In genomic region chr2:29889991-29890833, GRCm38 (mm10) we compare ENCODE assay signal across 8 mouse cellular contexts. TPM values are rescaled to one million over a fixed set of nuclear protein-coding genes. Genes with fewer than 3 reads are reported as not detected.
A peak's percentile ranks its signal among the peaks of the same experiment; 100 is the strongest.
DNase-seq lines count a peak whose midpoint lies in the region; ATAC-seq lines count a peak whose summit lies in the region.

No protein-coding gene starts in this region.

- peak overlapping the region; percentile 91 for H3K27ac ChIP-seq in intestine, embryonic 15.5 days

- peak; percentile 94 for ATAC-seq in intestine, embryonic 15.5 days
- ATAC-seq in megakaryocyte-erythroid progenitor cell, adult 5-6 weeks (replicated peaks; ENCODE audit: low FRiP score, low TSS enrichment, poor library complexity, severe bottlenecking), result peak; percentile 84

- under 1% methylated on average over 58 of the region's 61 CpGs for WGBS in intestine, embryonic 15.5 days

- H3K4me2 ChIP-seq in intestine, embryonic 15.5 days (replicated peaks), result peak overlapping the region; percentile 93

- DNase-seq in adrenal gland, adult 2 months, result peak; percentile 93
- peak; percentile 91 for DNase-seq in embryo, embryonic 11 days
- DNase-seq in gastrocnemius, postnatal 25 days, result peak; percentile 84
- peak; percentile 83 to 92 for DNase-seq in left cerebral cortex, postnatal 14 days (ENCODE audit: low spot score in 2 of 2)
- peak; percentile 87 for DNase-seq in right cerebral cortex, postnatal 25 days
- DNase-seq in urinary bladder, postnatal 36 days (ENCODE audit: low spot score in 2 of 2), result peak; percentile 71 to 85

- H3K27me3 ChIP-seq in intestine, embryonic 15.5 days (replicated peaks), result no peaks in the 10 kb centered on the region

- H3K4me1 ChIP-seq in intestine, embryonic 15.5 days (replicated peaks), result peaks cover 12% of the 10 kb centered on the region

- peak overlapping the region; percentile 90 for H3K9ac ChIP-seq in intestine, embryonic 15.5 days

- peaks cover 23% of the 10 kb centered on the region for H3K36me3 ChIP-seq in intestine, embryonic 15.5 days

- H3K9me3 ChIP-seq in intestine, embryonic 15.5 days, result no peaks in the 10 kb centered on the region

- peak overlapping the region; percentile 100 for H3K4me3 ChIP-seq in intestine, embryonic 15.5 days (replicated peaks)

- intact Hi-C loops in left cerebral cortex, postnatal 14 days (cut with DNase I), result no loop called here

RNA-seq across cellular contexts. Expression of gene Odf2, which starts 1.2 kb away (rescaled TPM):
- 10 to 100 TPM; 32.8 to 35.7 TPM for total RNA-seq in adrenal gland, adult 2 months (2021)
- polyA plus RNA-seq in adrenal gland, adult 2 months (2012; rRNA removed), result 27.8 and 29.6 TPM in 2 replicates
- 10 to 100 TPM; 10.3 to 14.7 TPM for total RNA-seq in gastrocnemius, postnatal 25 days (2021)
- 43.0 and 44.9 TPM in 2 replicates for polyA plus RNA-seq in intestine, embryonic 15.5 days (2015; fragmentation: Nextera tagmentation; extraction: Ambion mirVana)
- total RNA-seq in left cerebral cortex, postnatal 14 days (2021), result 10 to 100 TPM; 92.6 to 95.3 TPM
- total RNA-seq in megakaryocyte-erythroid progenitor cell, adult 5-6 weeks (2014; fragmentation: Nextera tagmentation), result 78.3 and 82.5 TPM in 2 replicates
- total RNA-seq in megakaryocyte-erythroid progenitor cell, adult 5-6 weeks (2017), result 70.1 and 83.6 TPM in 2 replicates

RNA-seq across cellular contexts. Expression of gene Cercam, which starts 21.2 kb away (rescaled TPM):
- total RNA-seq in adrenal gland, adult 2 months (2021), result 10 to 100 TPM in 1 of 2 experiments, 1 to 10 TPM in 1; 5.3 to 19.1 TPM
- polyA plus RNA-seq in adrenal gland, adult 2 months (2012; rRNA removed), result 25.3 and 26.6 TPM in 2 replicates
- total RNA-seq in gastrocnemius, postnatal 25 days (2021), result 10 to 100 TPM in 1 of 2 experiments, 1 to 10 TPM in 1; 8.5 to 10.6 TPM
- polyA plus RNA-seq in intestine, embryonic 15.5 days (2015; fragmentation: Nextera tagmentation; extraction: Ambion mirVana), result 23.7 and 24.2 TPM in 2 replicates
- 1 to 10 TPM; 5.2 to 7.2 TPM for total RNA-seq in left cerebral cortex, postnatal 14 days (2021)
- 46.4 and 54.8 TPM in 2 replicates for total RNA-seq in megakaryocyte-erythroid progenitor cell, adult 5-6 weeks (2014; fragmentation: Nextera tagmentation)
- 13.8 and 22.0 TPM in 2 replicates for total RNA-seq in megakaryocyte-erythroid progenitor cell, adult 5-6 weeks (2017)

RNA-seq across cellular contexts. Expression of gene Gle1, which starts 45.0 kb away (rescaled TPM):
- total RNA-seq in adrenal gland, adult 2 months (2021), result 10 to 100 TPM; 33.0 to 33.5 TPM
- polyA plus RNA-seq in adrenal gland, adult 2 months (2012; rRNA removed), result 9.5 and 12.2 TPM in 2 replicates
- total RNA-seq in gastrocnemius, postnatal 25 days (2021), result 10 to 100 TPM; 19.7 to 21.3 TPM
- 44.5 and 45.5 TPM in 2 replicates for polyA plus RNA-seq in intestine, embryonic 15.5 days (2015; fragmentation: Nextera tagmentation; extraction: Ambion mirVana)
- 10 to 100 TPM; 35.9 to 37.4 TPM for total RNA-seq in left cerebral cortex, postnatal 14 days (2021)
- total RNA-seq in megakaryocyte-erythroid progenitor cell, adult 5-6 weeks (2014; fragmentation: Nextera tagmentation), result 39.1 and 52.0 TPM in 2 replicates
- 64.5 and 72.1 TPM in 2 replicates for total RNA-seq in megakaryocyte-erythroid progenitor cell, adult 5-6 weeks (2017)

Comparison
In these comparisons a context has a peak if more than half of its experiments do, and no peak if none do; other contexts are left out.
1. Peak in every context shown above with its lines: DNase-seq, ATAC-seq, H3K4me3 ChIP-seq and H3K27ac ChIP-seq.